Mouse (Mus musculus) gastrocnemius, adult 8-10 months (tissue): Measurements from ENCODE around the gene Ddost. TPM values are rescaled to one million over a fixed set of nuclear protein-coding genes. Genes with fewer than 3 reads are reported as not detected.

ENCODE experiments used
- microRNA-seq: library from miRNA; unstranded; fragments of <30 nt; microRNA quantifications from one replicate; pipeline ENCODE4 v1.2.0, GENCODE M21; 2022
- total RNA-seq, 4 experiments: library from RNA; stranded (reverse); gene quantifications; 2 replicates each; pipeline ENCODE4 v1.2.4; 2022

The Ddost gene
- total RNA-seq, 4 experiments from 2014 or later, result 29.7 to 35.8 (median 32.2) TPM

Small RNAs within 50 kb of the gene (microRNA-seq; reads per million reads assigned to microRNA genes)
- not detected for gene Gm27646
- 20.0 reads per million, percentile 18 among the genes with 10 or more reads in this experiment for gene Mir7019

Other genes with a start within 250 kb of the Ddost start
- 10 to 100 TPM; 53.9 to 62.9 (median 58.3) TPM for gene Hp1bp3, start 88.4 kb upstream of the Ddost start, total RNA-seq
- under 1 TPM in 1 of 4 experiments, not detected in 3; 0.41 TPM for gene Sh2d5, start 54.3 kb upstream of the Ddost start, total RNA-seq
- gene Kif17, start 54.3 kb upstream of the Ddost start, total RNA-seq, result under 1 TPM in 1 of 4 experiments, not detected in 3; 0.17 TPM
- gene Pink1, start 21.6 kb downstream of the Ddost start, total RNA-seq, result 100 to 1,000 TPM; 762 to 861 (median 819) TPM
- gene Cda, start 63.3 kb downstream of the Ddost start, total RNA-seq, result under 1 TPM in 2 of 4 experiments, not detected in 2; 0.59 to 0.63 TPM
- gene Fam43b, start 91.8 kb downstream of the Ddost start, total RNA-seq, result not detected
- gene Mul1, start 129.9 kb downstream of the Ddost start, total RNA-seq, result 10 to 100 TPM; 39.7 to 47.7 (median 43.2) TPM
- gene Camk2n1, start 149.6 kb downstream of the Ddost start, total RNA-seq, result 1 to 10 TPM; 3.8 to 6.1 (median 5.3) TPM